Mouse (Mus musculus) left cerebral cortex, postnatal 36 days (tissue): ENCODE results near the gene Olfr875. TPM values are rescaled to one million over a fixed set of nuclear protein-coding genes. Genes with fewer than 3 reads are reported as not detected.
A peak's percentile ranks its signal among the peaks of the same experiment; 100 is the strongest.
"Not testable (repeated sequence)": the region's sequence is repeated elsewhere in the genome, so short reads cannot be mapped to it uniquely, and the experiment has no call there.

Experiments used
- DNase-seq, 2 experiments: peaks; one replicate each; pipeline ENCODE4 v3.0.0; 2021 to 2022; ENCODE audit warnings: low spot score in 2 of 2, mixed read lengths in 1 of 2
- intact Hi-C: fragments of 180-260 bp; cut with DNase I; formaldehyde crosslinking; loops from one replicate; pipeline ENCODE4 v1.15.1; 2025
- total RNA-seq, 2 experiments: library from RNA; stranded (reverse); gene quantifications; 2 replicates each; pipeline ENCODE4 v1.2.3; 2021

Gene Olfr875
- total RNA-seq: not detected

DNA sequence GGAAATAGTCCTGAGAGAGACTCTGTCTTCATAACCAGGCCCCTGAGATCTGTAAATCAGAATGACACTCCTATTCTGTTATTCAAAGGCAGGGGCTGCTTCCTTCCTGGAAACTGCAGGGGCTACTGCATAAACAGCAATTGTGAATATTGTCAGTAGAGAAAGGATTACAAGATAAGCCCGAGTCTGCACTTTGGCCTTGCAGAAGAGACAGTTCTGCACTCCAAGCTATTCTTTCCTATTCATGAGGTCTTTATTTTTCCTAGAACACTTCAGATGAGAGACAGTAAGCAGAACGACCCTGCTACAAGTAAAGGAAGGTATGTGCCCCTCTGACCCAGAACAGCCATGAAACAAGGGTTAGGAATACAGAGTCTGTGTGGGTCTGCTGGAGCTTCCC, at the start of gene Olfr875:
Gene Olfr875 (plus strand): TSS at position 99 of the 400 bp plus-strand sequence.
- intact Hi-C loops: no loop called here
- DNase-seq: no peak

GRCm38 (mm10) chr9:37734310-37734709, 37.3 kb upstream of the Olfr875 start:
- intact Hi-C loops: no loop called here
- DNase-seq: no peak

GRCm38 (mm10) chr9:37744806-37745205, 26.9 kb upstream of the Olfr875 start, which contains the start of gene Olfr874:
TSS of gene Olfr874 (plus strand) at chr9:37745106.
- intact Hi-C loops: no loop called here
- no peak for DNase-seq

DNA sequence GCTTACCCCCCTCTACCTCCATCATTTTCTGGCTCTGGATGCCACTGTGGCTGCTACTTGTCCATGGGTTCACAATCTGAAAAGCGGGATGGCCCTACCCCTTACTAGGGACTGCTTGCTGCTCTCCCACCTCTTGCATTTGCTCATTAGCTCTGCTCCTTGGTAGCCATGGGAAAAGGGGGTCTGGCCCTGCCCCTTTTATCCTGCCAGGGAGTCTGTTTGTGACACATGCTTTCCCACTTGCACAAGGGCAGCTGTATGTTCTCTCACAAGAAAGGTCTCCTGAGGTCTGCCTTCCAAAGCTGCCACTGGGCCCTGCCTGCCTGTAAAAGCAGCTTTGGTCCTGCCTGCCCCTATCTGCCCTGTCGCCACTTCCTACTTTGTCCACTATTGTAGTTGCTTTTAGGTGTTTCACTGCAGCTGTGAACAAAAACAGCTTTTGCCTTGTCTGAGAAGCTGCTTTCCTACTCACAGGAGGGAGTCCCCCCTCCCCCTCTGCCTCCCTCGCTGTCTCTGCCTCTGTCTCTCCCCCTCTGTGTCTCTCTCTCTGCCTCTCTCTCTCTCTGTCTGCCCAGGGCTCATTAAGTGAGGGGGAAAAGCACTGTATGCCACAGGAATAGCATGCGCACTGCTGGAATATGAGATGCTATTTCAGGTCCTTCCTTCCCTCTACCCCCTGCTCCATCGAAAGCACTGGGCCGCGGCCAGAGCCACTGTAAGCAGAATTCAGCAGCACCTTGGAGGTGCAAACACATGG, 21.2 kb upstream of the Olfr875 start:
- intact Hi-C loops: no loop called here
- peak; percentile 18 to 30 for DNase-seq

DNA sequence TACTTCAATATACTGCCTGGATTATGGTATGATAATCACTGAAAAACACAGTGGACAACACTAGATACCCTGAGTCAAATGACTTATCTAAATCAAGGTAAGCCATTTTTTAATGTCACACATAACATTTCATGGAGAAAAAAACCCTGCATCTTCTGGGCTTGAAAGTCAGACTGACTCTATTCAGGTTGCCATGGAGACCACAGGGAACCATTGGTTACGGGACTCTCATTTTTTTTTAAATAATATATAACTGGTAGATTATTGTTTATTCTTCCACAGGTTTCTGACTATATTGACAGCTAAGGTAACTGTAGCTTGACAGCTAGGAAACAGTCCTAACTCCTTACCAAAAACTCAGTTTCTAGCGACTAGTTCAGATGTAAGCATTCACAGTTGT, 20.2 kb upstream of the Olfr875 start:
- no peak for DNase-seq
- intact Hi-C loops: no loop called here

DNA sequence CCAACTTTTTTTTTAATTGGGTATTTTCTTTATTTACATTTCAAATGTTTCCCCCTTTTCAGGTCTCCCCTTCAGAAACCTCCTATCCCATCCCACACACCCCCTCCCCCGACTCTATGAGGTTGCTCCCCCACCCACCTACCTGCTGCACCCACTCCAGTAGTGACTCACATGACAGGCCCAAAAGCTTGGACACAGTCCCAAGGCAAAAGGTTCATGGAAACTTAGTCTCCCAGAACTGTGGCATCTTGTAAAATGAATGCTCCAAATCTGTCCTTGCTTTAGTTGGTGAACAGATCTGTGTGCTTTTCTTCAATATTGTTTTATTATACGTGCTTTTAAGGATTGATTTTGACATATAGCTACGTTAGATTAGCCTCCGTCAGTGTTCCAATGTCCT, 19.7 kb upstream of the Olfr875 start:
- DNase-seq: no peak
- intact Hi-C loops: no loop called here

GRCm38 (mm10) chr9:37761728-37762127, 9.9 kb upstream of the Olfr875 start:
- intact Hi-C loops: no loop called here
- DNase-seq: no peak

DNA sequence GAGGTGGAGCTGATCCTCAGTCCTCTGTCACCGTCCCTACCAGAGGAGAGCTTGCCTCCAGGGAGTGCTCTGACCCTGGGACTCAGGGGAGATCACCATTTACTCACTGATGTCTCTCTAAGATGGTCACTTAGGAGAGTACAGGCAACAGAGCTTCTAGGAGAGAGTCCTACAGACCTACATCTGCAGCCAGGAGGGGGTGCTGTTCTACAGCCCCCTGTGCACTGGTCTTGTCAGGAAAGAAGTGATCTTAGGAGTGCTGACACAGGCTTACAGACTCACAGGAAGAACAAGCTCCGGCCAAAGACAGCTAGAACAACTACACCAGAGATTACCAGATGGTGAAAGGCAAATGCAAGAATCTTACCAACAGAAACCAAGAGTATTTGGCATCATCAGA, 9.1 kb upstream of the Olfr875 start:
- DNase-seq: no peak
- intact Hi-C loops: no loop called here

- intact Hi-C loops: no loop called here
- no peak for DNase-seq
Measured at GRCm38 (mm10) chr9:37770661-37771060, 996 bp upstream of the Olfr875 start.

- peak in 1 of 2 experiments; percentile 10 for DNase-seq
- intact Hi-C loops: no loop called here
Measured at GRCm38 (mm10) chr9:37782766-37783260, 11.2 kb downstream of the Olfr875 start.

GRCm38 (mm10) chr9:37783394-37784387, 12.0 kb downstream of the Olfr875 start:
- intact Hi-C loops, DNase-seq: not testable (repeated sequence)

- no peak for DNase-seq
- intact Hi-C loops: no loop called here
Measured at GRCm38 (mm10) chr9:37786411-37786810, 14.8 kb downstream of the Olfr875 start.

DNA sequence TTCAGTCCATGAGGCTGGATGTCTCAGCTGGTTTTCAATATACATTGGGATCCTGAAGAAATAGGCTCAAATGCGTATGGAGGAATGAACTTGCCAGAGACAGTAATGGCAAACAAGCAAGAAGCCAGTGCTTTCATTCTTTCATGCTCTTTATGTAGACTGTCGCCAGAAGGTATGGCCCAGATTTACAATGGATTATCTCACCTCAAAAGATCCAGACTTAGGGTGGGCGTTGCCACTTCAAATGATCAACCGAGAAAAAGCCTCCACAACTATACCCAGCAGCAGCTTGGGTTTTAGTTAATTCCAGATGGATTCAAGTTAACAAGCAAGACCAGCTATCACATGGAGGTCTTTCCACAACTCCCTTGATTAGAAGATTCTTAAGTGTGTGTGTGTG, 30.4 kb downstream of the Olfr875 start:
- intact Hi-C loops: no loop called here
- no peak for DNase-seq

DNA sequence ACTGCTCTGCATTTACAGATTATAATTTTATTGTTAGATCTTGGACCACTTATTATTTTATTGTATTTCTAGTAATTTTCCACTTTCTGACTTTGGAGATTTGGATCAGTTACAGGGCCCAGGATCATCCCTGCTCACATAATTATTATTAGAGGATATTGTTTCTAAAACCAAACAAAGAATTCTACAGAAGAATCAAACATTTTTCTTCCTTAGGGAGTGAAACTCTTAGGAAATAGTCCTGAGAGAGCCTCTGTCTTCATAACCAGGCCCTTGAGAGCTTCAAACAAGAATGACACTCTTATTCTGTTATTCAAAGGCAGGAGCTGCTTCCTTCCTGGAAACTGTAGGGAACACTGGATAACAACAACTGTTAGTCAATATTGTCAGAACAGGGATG, 31.1 kb downstream of the Olfr875 start, which contains the start of gene Olfr876:
Gene Olfr876 (plus strand): TSS at position 301 of the 400 bp plus-strand sequence.
- intact Hi-C loops: no loop called here
- DNase-seq: no peak

GRCm38 (mm10) chr9:37807235-37807634, 35.6 kb downstream of the Olfr875 start:
- no peak for DNase-seq
- intact Hi-C loops: no loop called here

- intact Hi-C loops: no loop called here
- no peak for DNase-seq
Measured at GRCm38 (mm10) chr9:37808456-37808855, 36.8 kb downstream of the Olfr875 start.

DNA sequence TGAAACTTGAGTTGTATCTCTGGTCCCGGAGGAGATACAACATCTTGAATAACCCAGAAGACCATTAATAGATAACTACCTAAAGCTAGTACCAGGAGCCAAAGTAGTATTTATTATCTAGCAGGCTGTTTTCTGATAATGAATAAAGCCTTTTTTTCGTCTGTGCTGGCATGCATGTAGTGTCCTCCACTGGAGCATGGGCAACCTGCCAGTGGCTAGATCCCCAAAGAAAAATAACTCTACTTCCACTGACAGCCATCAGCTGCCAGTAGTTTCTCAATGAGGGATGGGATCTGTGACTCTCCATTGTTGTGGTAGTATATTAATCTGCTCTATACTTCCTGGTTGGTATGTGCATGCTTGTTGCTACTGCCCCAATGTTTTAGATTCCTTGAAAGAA, 37.3 kb downstream of the Olfr875 start:
- no peak for DNase-seq
- intact Hi-C loops: no loop called here

GRCm38 (mm10) chr9:37814696-37815095, 43.0 kb downstream of the Olfr875 start:
- intact Hi-C loops: loop anchor here (10.0 kb wide), 1 partner anchor 140 kb away; no protein-coding TSS in a partner anchor
- no peak for DNase-seq
